Mouse (Mus musculus) lung, embryonic 15.5 days (tissue): ENCODE measurements around the gene Cgnl1. TPM values are rescaled to one million over a fixed set of nuclear protein-coding genes. Genes with fewer than 3 reads are reported as not detected.

Experiments
- ATAC-seq: fragments of 200-750 bp; cut with Nextera tagmentation; 2 replicates; pipeline ENCODE4 v1.8.0; 2017; ENCODE audit warnings: moderate number of reproducible peaks, borderline replicate concordance; ENCODE audit not compliant: low FRiP score, low TSS enrichment; ENCODE audit errors: extremely low read depth
- H3K27ac ChIP-seq: fragments of 300-500 bp; sonication (generic); 2 replicates; pipeline ENCODE4 v1.5.1; 2015; ENCODE audit warnings: moderate library complexity, mild to moderate bottlenecking, inconsistent platforms
- H3K27me3 ChIP-seq: fragments of 300-500 bp; sonication (generic); 2 replicates; pipeline ENCODE4 v1.6.1; 2015; ENCODE audit warnings: inconsistent platforms
- H3K36me3 ChIP-seq: fragments of 300-500 bp; sonication (generic); 2 replicates; pipeline ENCODE4 v1.6.1; 2015; ENCODE audit warnings: inconsistent platforms
- H3K4me1 ChIP-seq: fragments of 300-500 bp; sonication (generic); 2 replicates; pipeline ENCODE4 v1.6.1; 2015; ENCODE audit warnings: inconsistent platforms
- H3K4me2 ChIP-seq: fragments of 300-500 bp; sonication (generic); 2 replicates; pipeline ENCODE4 v1.6.1; 2015; ENCODE audit warnings: inconsistent platforms, mild to moderate bottlenecking, moderate library complexity
- H3K4me3 ChIP-seq: fragments of 300-500 bp; sonication (generic); 2 replicates; pipeline ENCODE4 v1.5.1; 2015; ENCODE audit warnings: mild to moderate bottlenecking, inconsistent platforms
- H3K9ac ChIP-seq: fragments of 300-500 bp; sonication (generic); 2 replicates; pipeline ENCODE4 v1.6.1; 2015; ENCODE audit warnings: inconsistent platforms
- H3K9me3 ChIP-seq: fragments of 300-500 bp; sonication (generic); 2 replicates; pipeline ENCODE4 v1.6.1; 2016; ENCODE audit warnings: inconsistent platforms
- WGBS: fragments of 180-500 bp; shearing (Covaris S2); methylation state at CpG from one replicate; pipeline ENCODE4 v1.1.7; 2015; 5-methylcytosine and 5-hydroxymethylcytosine counted together
- polyA plus RNA-seq: library from polyadenylated mRNA; unstranded; fragments of >200 nt; fragmentation: Nextera tagmentation; extraction: Ambion mirVana; gene quantifications from 2 replicates; pipeline ENCODE4 v1.2.1, GENCODE M21; 2015

The Cgnl1 gene
- 20.2 and 20.3 TPM in 2 replicates for polyA plus RNA-seq

- peaks cover 32% of the 10 kb centered on the region for H3K4me1 ChIP-seq
- H3K9me3 ChIP-seq: no peaks in the 10 kb centered on the region
- H3K4me3 ChIP-seq: peak within 1 kb of the TSS; percentile 76
- peak within 1 kb of the TSS; percentile 89 for H3K27ac ChIP-seq
- under 1% methylated on average over 58 of the region's 67 CpGs for WGBS
- ATAC-seq: peak; percentile 94
- H3K9ac ChIP-seq: peak within 1 kb of the TSS; percentile 80
- peak within 1 kb of the TSS; percentile 78 for H3K4me2 ChIP-seq
- H3K27me3 ChIP-seq: no peaks in the 10 kb centered on the region
- H3K36me3 ChIP-seq: no peaks in the 10 kb centered on the region
Measured at GRCm38 (mm10) chr9:71770991-71771767, at the start of gene Cgnl1. Cgnl1 (minus strand) TSS chr9:71771602.

GRCm38 (mm10) chr9:71818453-71818852 lies 47.1 kb upstream of the Cgnl1 start:
- no peaks in the 10 kb centered on the region for H3K36me3 ChIP-seq
- no peaks in the 10 kb centered on the region for H3K9me3 ChIP-seq
- H3K4me1 ChIP-seq: no peaks in the 10 kb centered on the region
- ATAC-seq: no peak
- no peak overlapping the region for H3K9ac ChIP-seq
- no peak overlapping the region for H3K4me3 ChIP-seq
- no peaks in the 10 kb centered on the region for H3K27me3 ChIP-seq
- H3K4me2 ChIP-seq: no peak overlapping the region
- no peak overlapping the region for H3K27ac ChIP-seq
- WGBS: 83% methylated on average over 7 of the region's 7 CpGs

GRCm38 (mm10) chr9:71816121-71816520 lies 44.7 kb upstream of the Cgnl1 start:
- H3K27me3 ChIP-seq: no peaks in the 10 kb centered on the region
- 49% methylated on average over 3 of the region's 3 CpGs for WGBS

GRCm38 (mm10) chr9:71813565-71813964 lies 42.2 kb upstream of the Cgnl1 start:
- no peak for ATAC-seq
- Histone ChIP-seq H3K4me3 (no peak overlapping the region), H3K27me3 (no peaks in the 10 kb centered on the region), H3K27ac (no peak overlapping the region), H3K9me3 (no peaks in the 10 kb centered on the region), H3K9ac (no peak overlapping the region), H3K4me2 (no peak overlapping the region), H3K4me1 (no peaks in the 10 kb centered on the region), H3K36me3 (no peaks in the 10 kb centered on the region)
- 75% methylated on average over 3 of the region's 3 CpGs for WGBS

More at GRCm38 (mm10) chr9:71816121-71816520, 44.7 kb upstream of the Cgnl1 start:
- H3K9ac ChIP-seq: no peak overlapping the region
- no peak for ATAC-seq
- no peaks in the 10 kb centered on the region for H3K36me3 ChIP-seq
- no peak overlapping the region for H3K4me2 ChIP-seq
- no peaks in the 10 kb centered on the region for H3K4me1 ChIP-seq
- no peak overlapping the region for H3K27ac ChIP-seq
- no peak overlapping the region for H3K4me3 ChIP-seq
- no peaks in the 10 kb centered on the region for H3K9me3 ChIP-seq

GRCm38 (mm10) chr9:71812914-71813313 lies 41.5 kb upstream of the Cgnl1 start:
- H3K27me3 ChIP-seq: no peaks in the 10 kb centered on the region
- H3K9ac ChIP-seq: no peak overlapping the region
- WGBS: 55% methylated on average over 4 of the region's 4 CpGs
- H3K4me2 ChIP-seq: no peak overlapping the region
- H3K9me3 ChIP-seq: no peaks in the 10 kb centered on the region
- no peak overlapping the region for H3K4me3 ChIP-seq
- ATAC-seq: no peak
- no peaks in the 10 kb centered on the region for H3K4me1 ChIP-seq
- H3K36me3 ChIP-seq: no peaks in the 10 kb centered on the region
- H3K27ac ChIP-seq: no peak overlapping the region

- ATAC-seq: 0 out of 2 replicates have a peak, but pooled peaks have one; percentile 47
- 28% methylated on average over 4 of the region's 4 CpGs for WGBS
- Histone ChIP-seq H3K4me1 (no peaks in the 10 kb centered on the region), H3K27me3 (no peaks in the 10 kb centered on the region), H3K27ac (no peak overlapping the region), H3K9me3 (no peaks in the 10 kb centered on the region), H3K4me2 (no peak overlapping the region), H3K36me3 (no peaks in the 10 kb centered on the region), H3K9ac (no peak overlapping the region), H3K4me3 (no peak overlapping the region)
Measured at GRCm38 (mm10) chr9:71812402-71812801, 41.0 kb upstream of the Cgnl1 start.

- no peak for ATAC-seq
Measured at GRCm38 (mm10) chr9:71811404-71811803, 40.0 kb upstream of the Cgnl1 start.

GRCm38 (mm10) chr9:71810723-71811122 lies 39.3 kb upstream of the Cgnl1 start:
- no peak overlapping the region for H3K9ac ChIP-seq
- H3K36me3 ChIP-seq: no peaks in the 10 kb centered on the region
- H3K4me2 ChIP-seq: no peak overlapping the region
- H3K4me3 ChIP-seq: no peak overlapping the region
- H3K9me3 ChIP-seq: no peaks in the 10 kb centered on the region
- WGBS: 81% methylated on average over 2 of the region's 2 CpGs
- no peak for ATAC-seq
- H3K27ac ChIP-seq: no peak overlapping the region
- H3K27me3 ChIP-seq: no peaks in the 10 kb centered on the region
- no peaks in the 10 kb centered on the region for H3K4me1 ChIP-seq

More at GRCm38 (mm10) chr9:71811404-71811803, 40.0 kb upstream of the Cgnl1 start:
- 73% methylated on average over 5 of the region's 5 CpGs for WGBS
- no peak overlapping the region for H3K4me3 ChIP-seq
- no peak overlapping the region for H3K27ac ChIP-seq
- no peak overlapping the region for H3K9ac ChIP-seq
- no peaks in the 10 kb centered on the region for H3K4me1 ChIP-seq
- H3K9me3 ChIP-seq: no peaks in the 10 kb centered on the region
- H3K27me3 ChIP-seq: no peaks in the 10 kb centered on the region
- no peak overlapping the region for H3K4me2 ChIP-seq
- H3K36me3 ChIP-seq: no peaks in the 10 kb centered on the region

- 43% methylated on average over 11 of the region's 11 CpGs for WGBS
- H3K9me3 ChIP-seq: no peaks in the 10 kb centered on the region
- H3K36me3 ChIP-seq: no peaks in the 10 kb centered on the region
- no peak for ATAC-seq
- no peak overlapping the region for H3K9ac ChIP-seq
- H3K4me1 ChIP-seq: no peaks in the 10 kb centered on the region
- 0 out of 2 replicates have a peak overlapping the region, but pooled peaks have one; percentile 10 for H3K4me3 ChIP-seq
- H3K4me2 ChIP-seq: peak overlapping the region; percentile 45
- no peak overlapping the region for H3K27ac ChIP-seq
- H3K27me3 ChIP-seq: no peaks in the 10 kb centered on the region
Measured at GRCm38 (mm10) chr9:71808640-71809254, 37.3 kb upstream of the Cgnl1 start.

- no peaks in the 10 kb centered on the region for H3K9me3 ChIP-seq
- no peaks in the 10 kb centered on the region for H3K4me1 ChIP-seq
- no peak overlapping the region for H3K4me3 ChIP-seq
- H3K9ac ChIP-seq: no peak overlapping the region
- no peak overlapping the region for H3K27ac ChIP-seq
- H3K4me2 ChIP-seq: no peak overlapping the region
- H3K27me3 ChIP-seq: no peaks in the 10 kb centered on the region
- no peaks in the 10 kb centered on the region for H3K36me3 ChIP-seq
- WGBS: 37% methylated on average over 4 of the region's 4 CpGs
- no peak for ATAC-seq
Measured at GRCm38 (mm10) chr9:71807801-71808200, 36.4 kb upstream of the Cgnl1 start.

GRCm38 (mm10) chr9:71806422-71806805 lies 35.0 kb upstream of the Cgnl1 start:
- WGBS: 6% methylated on average over 2 of the region's 2 CpGs
- ATAC-seq: peak; percentile 72; the same call in 1 of the 2 replicates
- H3K4me1 ChIP-seq: no peaks in the 10 kb centered on the region

More at GRCm38 (mm10) chr9:71806422-71806805, 35.0 kb upstream of the Cgnl1 start:
- Histone ChIP-seq H3K4me2 (no peak overlapping the region), H3K4me3 (no peak overlapping the region), H3K9ac (no peak overlapping the region), H3K9me3 (no peaks in the 10 kb centered on the region), H3K27ac (no peak overlapping the region), H3K36me3 (no peaks in the 10 kb centered on the region), H3K27me3 (no peaks in the 10 kb centered on the region)
